Mouse (Mus musculus): ENCODE measurements around the gene Nudt16l1. TPM values are rescaled to one million over a fixed set of nuclear protein-coding genes. Genes with fewer than 3 reads are reported as not detected.
A peak's percentile ranks its signal among the peaks of the same experiment; 100 is the strongest.

The Nudt16l1 gene
- 124 and 125 TPM in 2 replicates for polyA plus RNA-seq (2016; fragmentation: Nextera tagmentation; extraction: Ambion mirVana)

- WGBS, result 11% methylated on average over 2 of the region's 2 CpGs
- Histone ChIP-seq H3K36me3 (peaks cover 73% of the 10 kb centered on the region), H3K27ac (peak within 1 kb of the TSS; percentile 65; the same call in 1 of the 2 replicates), H3K4me1 (peaks cover 13% of the 10 kb centered on the region), H3K4me2 (replicated peaks) (peak within 1 kb of the TSS; percentile 98), H3K9ac (peak within 1 kb of the TSS; percentile 85), H3K27me3 (replicated peaks) (no peaks in the 10 kb centered on the region), H3K9me3 (no peaks in the 10 kb centered on the region), H3K4me3 (peak within 1 kb of the TSS; percentile 86)
- no peak for ATAC-seq (ENCODE audit: low FRiP score, low read depth)
Observed at GRCm38 (mm10) chr16:4938461-4938860, at the start of gene Nudt16l1. Gene Nudt16l1, plus strand, starts transcription at chr16:4938761.

GRCm38 (mm10) chr16:4890201-4890709 lies 48.3 kb upstream of the Nudt16l1 start:
- ATAC-seq (ENCODE audit: low FRiP score, low read depth), result no peak
- H3K36me3 ChIP-seq, result no peaks in the 10 kb centered on the region
- H3K27ac ChIP-seq, result no peak overlapping the region
- peaks cover 21% of the 10 kb centered on the region for H3K4me1 ChIP-seq
- no peak overlapping the region for H3K4me2 ChIP-seq (replicated peaks)
- H3K9ac ChIP-seq, result no peak overlapping the region
- WGBS, result 73% methylated on average over 4 of the region's 4 CpGs
- no peaks in the 10 kb centered on the region for H3K27me3 ChIP-seq (replicated peaks)
- H3K9me3 ChIP-seq, result no peaks in the 10 kb centered on the region
- no peak overlapping the region for H3K4me3 ChIP-seq

GRCm38 (mm10) chr16:4892171-4892570 lies 46.4 kb upstream of the Nudt16l1 start:
- Histone ChIP-seq H3K9me3 (no peaks in the 10 kb centered on the region), H3K27me3 (replicated peaks) (no peaks in the 10 kb centered on the region), H3K4me3 (no peak overlapping the region), H3K36me3 (no peaks in the 10 kb centered on the region), H3K4me2 (replicated peaks) (no peak overlapping the region), H3K4me1 (peaks cover 13% of the 10 kb centered on the region), H3K27ac (no peak overlapping the region), H3K9ac (no peak overlapping the region)
- no peak for ATAC-seq (ENCODE audit: low FRiP score, low read depth)
- 94% methylated on average over 6 of the region's 6 CpGs for WGBS

GRCm38 (mm10) chr16:4894201-4894908 lies 44.2 kb upstream of the Nudt16l1 start:
- Histone ChIP-seq H3K4me1 (no peaks in the 10 kb centered on the region; the same call in 1 of the 2 replicates), H3K9ac (no peak overlapping the region), H3K27ac (no peak overlapping the region), H3K36me3 (no peaks in the 10 kb centered on the region), H3K27me3 (replicated peaks) (no peaks in the 10 kb centered on the region), H3K4me2 (replicated peaks) (no peak overlapping the region), H3K9me3 (no peaks in the 10 kb centered on the region), H3K4me3 (no peak overlapping the region)
- no peak for ATAC-seq (ENCODE audit: low FRiP score, low read depth)
- WGBS, result 84% methylated on average over 7 of the region's 7 CpGs

- H3K36me3 ChIP-seq, result no peaks in the 10 kb centered on the region
- H3K9ac ChIP-seq, result no peak overlapping the region
- H3K4me3 ChIP-seq, result no peak overlapping the region
- no peaks in the 10 kb centered on the region for H3K27me3 ChIP-seq (replicated peaks)
- no peaks in the 10 kb centered on the region; the same call in 1 of the 2 replicates for H3K4me1 ChIP-seq
- no peak overlapping the region for H3K4me2 ChIP-seq (replicated peaks)
- ATAC-seq (ENCODE audit: low FRiP score, low read depth), result no peak
- WGBS, result 84% methylated on average over 5 of the region's 5 CpGs
- no peak overlapping the region for H3K27ac ChIP-seq
- H3K9me3 ChIP-seq, result no peaks in the 10 kb centered on the region
Observed at GRCm38 (mm10) chr16:4896249-4897027, 42.1 kb upstream of the Nudt16l1 start.

- no peaks in the 10 kb centered on the region for H3K27me3 ChIP-seq (replicated peaks)
- no peaks in the 10 kb centered on the region for H3K9me3 ChIP-seq
- no peaks in the 10 kb centered on the region; the same call in 1 of the 2 replicates for H3K4me1 ChIP-seq
- ATAC-seq (ENCODE audit: low FRiP score, low read depth), result no peak
- WGBS, result 56% methylated on average over 7 of the region's 7 CpGs
- no peak overlapping the region for H3K4me3 ChIP-seq
- no peak overlapping the region for H3K9ac ChIP-seq
- no peak overlapping the region for H3K4me2 ChIP-seq (replicated peaks)
- H3K27ac ChIP-seq, result no peak overlapping the region
- H3K36me3 ChIP-seq, result no peaks in the 10 kb centered on the region
Observed at GRCm38 (mm10) chr16:4897146-4897730, 41.3 kb upstream of the Nudt16l1 start.

- WGBS, result 80% methylated on average over 6 of the region's 6 CpGs
- H3K4me2 ChIP-seq (replicated peaks), result no peak overlapping the region
- H3K4me3 ChIP-seq, result no peak overlapping the region
- ATAC-seq (ENCODE audit: low FRiP score, low read depth), result no peak
- no peak overlapping the region for H3K9ac ChIP-seq
- H3K36me3 ChIP-seq, result no peaks in the 10 kb centered on the region
- no peaks in the 10 kb centered on the region for H3K27me3 ChIP-seq (replicated peaks)
- H3K9me3 ChIP-seq, result no peaks in the 10 kb centered on the region
- H3K27ac ChIP-seq, result no peak overlapping the region
- H3K4me1 ChIP-seq, result no peaks in the 10 kb centered on the region; the same call in 1 of the 2 replicates
Observed at GRCm38 (mm10) chr16:4898881-4899280, 39.7 kb upstream of the Nudt16l1 start.

GRCm38 (mm10) chr16:4899711-4900110 lies 38.9 kb upstream of the Nudt16l1 start:
- Histone ChIP-seq H3K4me3 (no peak overlapping the region), H3K27ac (no peak overlapping the region), H3K27me3 (replicated peaks) (no peaks in the 10 kb centered on the region), H3K36me3 (no peaks in the 10 kb centered on the region), H3K4me1 (no peaks in the 10 kb centered on the region; the same call in 1 of the 2 replicates), H3K9me3 (no peaks in the 10 kb centered on the region), H3K9ac (no peak overlapping the region), H3K4me2 (replicated peaks) (no peak overlapping the region)
- 84% methylated on average over 2 of the region's 2 CpGs for WGBS
- ATAC-seq (ENCODE audit: low FRiP score, low read depth), result no peak

GRCm38 (mm10) chr16:4901167-4901566 lies 37.4 kb upstream of the Nudt16l1 start:
- Histone ChIP-seq H3K9me3 (no peaks in the 10 kb centered on the region), H3K27ac (no peak overlapping the region), H3K9ac (no peak overlapping the region), H3K4me3 (no peak overlapping the region), H3K27me3 (replicated peaks) (no peaks in the 10 kb centered on the region), H3K36me3 (no peaks in the 10 kb centered on the region), H3K4me2 (replicated peaks) (no peak overlapping the region), H3K4me1 (no peaks in the 10 kb centered on the region; the same call in 1 of the 2 replicates)
- 64% methylated on average over 7 of the region's 7 CpGs for WGBS
- no peak for ATAC-seq (ENCODE audit: low FRiP score, low read depth)

GRCm38 (mm10) chr16:4902390-4902789 lies 36.2 kb upstream of the Nudt16l1 start:
- Histone ChIP-seq H3K9me3 (no peaks in the 10 kb centered on the region), H3K4me1 (no peaks in the 10 kb centered on the region), H3K9ac (no peak overlapping the region), H3K27me3 (replicated peaks) (no peaks in the 10 kb centered on the region), H3K4me2 (replicated peaks) (no peak overlapping the region), H3K4me3 (no peak overlapping the region), H3K36me3 (0 out of 2 replicates have a peak, but pooled peaks cover 1% of the 10 kb centered on the region), H3K27ac (no peak overlapping the region)
- WGBS, result 84% methylated on average over 2 of the region's 2 CpGs
- ATAC-seq (ENCODE audit: low FRiP score, low read depth), result no peak

- no peak overlapping the region for H3K4me3 ChIP-seq
- no peak overlapping the region for H3K27ac ChIP-seq
- no peak for ATAC-seq (ENCODE audit: low FRiP score, low read depth)
- H3K9ac ChIP-seq, result no peak overlapping the region
- 86% methylated on average over 6 of the region's 6 CpGs for WGBS
- no peak overlapping the region for H3K4me2 ChIP-seq (replicated peaks)
- no peaks in the 10 kb centered on the region for H3K9me3 ChIP-seq
- no peaks in the 10 kb centered on the region for H3K27me3 ChIP-seq (replicated peaks)
- 0 out of 2 replicates have a peak, but pooled peaks cover 3% of the 10 kb centered on the region for H3K36me3 ChIP-seq
- H3K4me1 ChIP-seq, result no peaks in the 10 kb centered on the region
Observed at GRCm38 (mm10) chr16:4903491-4904102, 35.0 kb upstream of the Nudt16l1 start.
